Mouse (Mus musculus): ENCODE measurements at regions not wholly inside any gene's neighbourhood (a gene's known extent, or its start where the extent isn't known, plus 50 kb on each side); places are given as distances from the start of the nearest gene placed in this dataset.

GRCm38 (mm10) chr1:166735545-166735944 lies 53.9 kb upstream of the Fmo9 start:
- DNase-seq (ENCODE audit: low spot score in 2 of 2): no peak

GRCm38 (mm10) chr1:166738029-166738428 lies 56.4 kb upstream of the Fmo9 start:
- no peak for DNase-seq (ENCODE audit: low spot score in 2 of 2)

DNA sequence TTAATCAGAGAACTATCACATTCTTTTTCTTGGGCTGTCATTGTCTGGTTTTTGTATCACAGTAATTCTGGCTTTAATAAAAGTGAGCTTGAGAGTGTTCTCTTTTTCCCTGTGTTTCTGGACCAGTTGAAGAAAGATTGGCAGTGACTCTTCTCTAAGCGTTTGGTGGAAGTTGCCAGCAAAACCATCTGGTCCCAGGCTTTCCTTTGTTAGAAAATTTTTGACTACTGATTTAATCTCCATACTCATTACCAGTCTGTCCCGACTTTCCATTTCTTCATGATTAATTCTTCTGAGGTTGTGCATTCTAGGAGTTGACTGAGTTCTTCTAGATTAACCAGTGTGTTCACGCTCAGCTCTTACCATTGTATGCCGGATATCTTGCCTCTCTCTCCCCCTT lies 68.6 kb upstream of the Fmo9 start:
- no peak for DNase-seq (ENCODE audit: low spot score in 2 of 2)

GRCm38 (mm10) chr1:166750777-166751176 lies 69.1 kb upstream of the Fmo9 start:
- DNase-seq (ENCODE audit: low spot score in 2 of 2): no peak

DNA sequence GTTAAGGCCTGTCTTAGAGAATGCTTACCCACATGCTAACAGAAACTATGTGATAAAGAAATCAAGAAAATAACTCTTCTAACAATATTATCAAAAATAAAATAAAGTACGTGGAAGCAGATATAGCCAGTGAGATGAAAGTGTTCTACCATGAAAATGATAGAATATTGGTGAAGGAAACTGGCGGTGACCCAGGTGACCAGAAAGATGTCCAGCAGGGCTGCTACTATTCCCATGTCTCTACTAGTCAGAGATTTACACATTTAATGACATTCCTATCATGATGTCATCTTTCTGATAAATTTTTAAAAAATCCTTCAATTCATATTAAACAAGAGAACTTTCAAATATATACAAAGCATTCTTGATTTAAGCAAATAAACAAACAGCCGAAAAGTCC lies 69.8 kb upstream of the Fmo9 start:
- DNase-seq (ENCODE audit: low spot score in 2 of 2): no peak

- DNase-seq (ENCODE audit: low spot score in 2 of 2): no peak
Observed at GRCm38 (mm10) chr1:166752990-166753709, 71.5 kb upstream of the Fmo9 start.

- DNase-seq (ENCODE audit: low spot score in 2 of 2): no peak
Observed at GRCm38 (mm10) chr1:166758987-166759386, 77.3 kb upstream of the Fmo9 start.

DNA sequence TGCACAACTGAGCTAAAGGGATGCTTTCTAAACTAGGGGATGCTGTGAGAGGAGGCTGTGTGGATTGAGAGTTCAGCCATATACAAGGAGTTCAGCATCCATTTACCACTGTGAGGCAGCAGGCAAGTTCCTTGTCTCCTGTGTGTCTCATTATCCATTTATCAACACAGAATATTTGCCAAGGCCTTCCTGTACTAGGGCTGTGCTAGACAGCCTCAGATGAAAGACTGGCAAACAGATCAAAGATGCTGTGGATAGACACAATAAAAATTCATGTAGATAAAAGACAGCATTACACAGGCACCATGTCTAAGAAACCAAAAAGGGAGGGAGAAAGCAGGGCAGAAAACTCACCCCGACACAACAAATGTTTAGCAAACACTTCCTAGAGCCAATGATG lies 91.5 kb upstream of the Fmo9 start:
- no peak for DNase-seq (ENCODE audit: low spot score in 2 of 2)

GRCm38 (mm10) chr1:166782106-166782505 lies 100.5 kb upstream of the Fmo9 start:
- DNase-seq (ENCODE audit: low spot score in 2 of 2): no peak

DNA sequence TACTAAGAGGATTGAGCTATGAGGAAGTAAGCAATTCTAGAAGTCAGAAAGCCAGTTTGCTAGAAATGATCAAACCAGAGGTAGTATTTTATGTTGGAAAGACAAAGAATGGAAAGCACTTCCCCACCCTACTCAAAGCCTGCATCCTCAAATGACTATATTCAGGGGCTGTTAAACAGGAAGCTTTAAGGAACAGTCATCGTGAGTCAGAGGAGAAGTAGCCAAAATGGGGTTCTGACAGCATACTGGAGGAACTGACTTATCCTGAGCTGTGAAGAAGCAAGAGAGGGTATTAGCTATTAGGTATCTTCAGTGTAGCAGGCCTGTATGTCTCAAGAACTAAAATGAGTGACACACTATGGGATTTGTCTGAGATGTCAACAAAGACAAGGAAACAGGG lies 106.3 kb upstream of the Fmo9 start:
- DNase-seq (ENCODE audit: low spot score in 2 of 2): no peak

DNA sequence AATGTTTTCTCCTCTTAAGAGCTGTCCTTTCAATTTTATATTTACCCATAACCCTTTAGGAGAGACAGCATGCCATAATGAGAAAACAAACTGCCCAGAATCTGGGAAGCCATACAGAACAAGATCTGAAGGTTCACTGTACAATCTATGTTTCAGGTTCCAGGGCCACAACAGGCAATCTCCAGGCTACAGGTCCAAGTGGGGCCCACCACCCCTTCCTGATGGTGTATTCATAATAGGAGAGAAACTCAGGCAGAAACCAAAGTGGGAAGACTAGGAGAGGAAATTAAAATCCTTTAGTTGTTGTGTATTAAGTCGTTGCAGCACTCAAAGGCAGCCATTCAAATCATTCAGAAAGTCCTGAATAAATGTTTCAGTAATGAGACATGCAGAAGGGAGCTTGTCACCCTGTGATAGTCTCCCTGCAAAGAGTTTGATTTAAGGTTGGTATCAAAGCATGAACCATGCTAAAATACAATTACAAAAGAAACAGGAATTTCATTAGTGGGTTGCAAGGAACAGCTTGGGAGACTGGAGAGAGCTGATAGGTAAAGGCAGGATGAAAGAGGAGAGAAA lies 107.3 kb upstream of the Fmo9 start:
- no peak for DNase-seq (ENCODE audit: low spot score in 2 of 2)

DNA sequence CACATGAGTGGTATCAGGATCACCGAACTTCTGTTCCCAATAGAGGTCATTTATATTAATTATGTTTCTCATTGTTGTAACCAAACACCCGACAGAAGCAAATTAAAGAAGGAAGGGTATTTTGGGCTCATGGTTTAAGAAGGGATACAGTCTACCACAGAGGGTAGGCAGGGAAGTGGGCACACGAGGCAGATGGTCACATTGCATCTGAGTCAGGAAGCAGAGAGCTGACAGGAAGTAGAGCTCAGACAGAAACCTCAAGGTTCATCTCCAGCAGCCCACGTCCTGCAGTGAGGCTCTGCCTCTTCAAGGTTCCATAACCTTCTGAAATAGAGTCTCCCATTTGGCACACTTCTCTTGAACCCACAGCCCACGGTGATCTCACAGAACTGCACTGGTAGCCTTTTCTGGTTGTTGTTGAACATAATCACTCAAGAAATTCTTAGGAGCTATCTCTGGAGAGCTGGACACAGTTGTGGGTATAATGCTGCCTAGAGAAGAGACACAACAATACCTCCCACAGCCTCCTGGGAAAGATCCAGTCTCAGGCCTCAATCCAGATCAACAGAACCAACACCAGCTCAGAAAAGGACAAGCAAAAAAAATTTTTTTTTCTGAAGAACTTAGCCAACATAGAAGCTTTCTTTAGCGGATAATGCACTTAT lies 111.5 kb upstream of the Fmo9 start:
- DNase-seq (ENCODE audit: low spot score in 2 of 2): no peak

DNA sequence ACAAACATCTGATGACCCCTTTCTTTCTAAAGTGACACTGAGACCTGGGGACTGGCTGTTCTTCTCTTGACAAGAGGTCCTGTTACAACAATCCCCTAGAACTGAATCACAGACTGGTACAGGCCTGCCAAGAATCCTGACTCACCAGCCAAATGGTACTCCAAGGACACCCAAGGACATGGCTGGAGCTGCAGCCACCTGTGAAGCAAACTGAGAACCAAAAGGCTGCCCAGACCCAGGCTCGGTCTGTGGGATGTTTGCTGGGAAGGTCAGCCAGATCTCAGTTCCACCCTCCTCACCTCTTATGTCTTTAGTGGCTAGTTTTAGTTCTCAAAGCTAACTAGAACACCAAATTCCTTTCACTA lies 112.1 kb upstream of the Fmo9 start:
- no peak for DNase-seq (ENCODE audit: low spot score in 2 of 2)

GRCm38 (mm10) chr1:166794622-166795244 lies 113.1 kb upstream of the Fmo9 start:
- no peak for DNase-seq (ENCODE audit: low spot score in 2 of 2)

DNA sequence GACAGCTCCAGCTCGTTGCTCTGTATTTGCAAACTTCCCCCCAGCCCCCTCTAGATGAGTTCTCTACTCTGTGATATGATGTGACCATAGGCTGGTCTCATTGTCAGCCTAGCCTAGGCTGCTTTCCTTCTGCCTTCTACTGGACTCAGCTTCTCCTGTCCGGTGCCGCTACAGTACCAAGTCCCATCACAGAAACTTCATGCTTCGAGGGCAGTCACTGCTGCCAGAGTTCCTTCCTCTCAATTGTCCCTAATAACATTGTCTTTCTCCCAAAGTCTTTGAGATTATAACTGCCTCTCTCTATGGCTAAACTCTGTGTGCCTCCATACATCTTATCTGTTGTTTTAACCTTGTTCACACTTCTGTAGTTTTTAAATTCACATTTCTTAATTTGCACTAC lies 114.0 kb upstream of the Fmo9 start:
- DNase-seq (ENCODE audit: low spot score in 2 of 2): no peak

- DNase-seq (ENCODE audit: low spot score in 2 of 2): no peak
Observed at GRCm38 (mm10) chr1:166796362-166796925, 114.8 kb upstream of the Fmo9 start.

DNA sequence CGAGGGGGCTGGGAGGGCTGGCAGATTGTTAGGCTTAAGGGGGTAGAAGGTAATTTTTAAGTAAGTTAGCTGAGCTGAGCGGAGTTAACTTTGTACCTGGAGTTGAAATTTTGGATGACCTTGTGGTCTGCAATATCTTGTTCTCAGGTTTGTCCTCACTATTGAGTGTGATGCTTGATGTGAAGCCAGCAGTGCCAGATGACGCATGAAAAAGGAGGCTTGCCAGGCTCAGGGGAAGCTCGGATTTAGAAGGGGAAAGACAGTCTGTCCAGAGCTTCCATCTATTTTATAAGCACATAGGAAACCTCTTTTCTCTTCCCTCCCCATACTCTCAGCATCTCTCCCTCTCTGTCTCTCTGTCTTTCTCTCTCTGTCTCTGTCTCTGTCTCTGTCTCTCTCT lies 115.3 kb upstream of the Fmo9 start:
- no peak for DNase-seq (ENCODE audit: low spot score in 2 of 2)

GRCm38 (mm10) chr1:166800953-166801603 lies 119.4 kb upstream of the Fmo9 start:
- no peak for DNase-seq (ENCODE audit: low spot score in 2 of 2)

- no peak for DNase-seq (ENCODE audit: low spot score in 2 of 2)
Observed at GRCm38 (mm10) chr1:166801929-166802328, 120.3 kb upstream of the Fmo9 start.

DNA sequence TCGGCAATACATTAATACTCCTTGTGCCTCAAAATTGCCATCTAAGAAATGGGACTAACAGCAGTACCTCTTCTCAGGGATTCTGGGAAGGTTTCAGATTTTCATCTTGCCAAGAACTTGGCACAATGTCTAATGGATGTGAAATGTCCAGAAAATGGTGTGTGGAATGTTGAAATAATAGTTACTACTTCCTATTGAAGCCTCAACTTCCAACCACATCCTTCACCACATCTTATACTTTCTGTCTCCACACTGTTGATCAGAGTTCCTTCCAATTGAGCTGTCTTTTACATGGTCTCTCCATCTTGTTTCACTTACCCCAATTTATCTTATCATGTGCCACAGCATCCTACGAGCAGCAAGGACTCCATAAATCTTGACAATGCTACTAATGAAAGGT lies 122.3 kb upstream of the Fmo9 start:
- DNase-seq (ENCODE audit: low spot score in 2 of 2): no peak

GRCm38 (mm10) chr1:166804333-166804732 lies 122.7 kb upstream of the Fmo9 start:
- no peak for DNase-seq (ENCODE audit: low spot score in 2 of 2)
